Mouse (Mus musculus) heart, postnatal 0 days (tissue): Measurements from ENCODE around the gene Syk.

Experiments
- CTCF ChIP-seq: IDR thresholded peaks from 2 replicates; pipeline ENCODE4 v1.5.1; 2016; ENCODE audit warnings: antibody characterized with exemption, control low read depth, low read depth
- EP300 ChIP-seq: IDR thresholded peaks from 2 replicates; pipeline ENCODE4 v1.6.1; 2016; ENCODE audit warnings: antibody characterized with exemption, low read depth

GRCm38 (mm10) chr13:52569194-52569769 is 13.7 kb upstream of the Syk start:
- no peak for TF ChIP-seq CTCF
- no peak for TF ChIP-seq EP300
